Mouse (Mus musculus): ENCODE data around the gene Slc20a1.

The Slc20a1 gene

DNA sequence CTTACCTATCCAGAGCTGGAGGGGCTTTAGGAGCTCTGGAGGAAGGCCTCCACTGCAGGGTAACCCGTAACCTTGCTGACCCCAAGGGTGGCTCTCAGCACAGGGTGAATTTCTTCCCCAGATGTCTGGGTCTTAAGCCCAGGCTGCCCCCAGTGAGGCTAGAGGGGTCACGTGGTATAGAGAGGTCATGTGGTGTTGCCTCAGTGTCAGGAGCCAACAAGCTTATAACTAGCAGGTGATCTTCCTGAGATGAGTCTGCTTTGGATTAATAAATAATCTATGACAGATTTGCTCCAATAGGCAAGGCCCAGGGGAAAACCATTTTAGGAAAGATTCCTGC is 55.0 kb downstream of the Slc20a1 start:
- DNase-seq (ENCODE audit: low spot score): no peak

DNA sequence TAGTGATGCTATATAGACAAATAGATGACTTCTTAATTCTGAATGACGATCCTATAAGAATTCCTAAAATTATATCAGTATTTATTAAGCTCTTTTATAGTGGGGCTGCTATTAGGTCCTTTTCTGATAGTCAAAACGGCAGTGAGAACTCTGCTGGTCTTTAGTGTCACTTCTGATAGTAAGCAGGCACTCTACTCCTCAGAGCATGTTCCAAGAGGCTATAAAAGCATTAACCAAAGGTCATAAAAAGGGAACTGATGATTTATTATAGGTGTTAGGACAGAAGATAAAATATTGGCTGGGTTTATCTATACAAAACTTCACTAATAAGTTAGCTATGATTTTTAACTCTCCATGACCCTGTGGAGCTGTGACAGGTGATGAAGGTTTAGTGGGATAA is 55.5 kb downstream of the Slc20a1 start:
- no peak for DNase-seq (ENCODE audit: low spot score)

DNA sequence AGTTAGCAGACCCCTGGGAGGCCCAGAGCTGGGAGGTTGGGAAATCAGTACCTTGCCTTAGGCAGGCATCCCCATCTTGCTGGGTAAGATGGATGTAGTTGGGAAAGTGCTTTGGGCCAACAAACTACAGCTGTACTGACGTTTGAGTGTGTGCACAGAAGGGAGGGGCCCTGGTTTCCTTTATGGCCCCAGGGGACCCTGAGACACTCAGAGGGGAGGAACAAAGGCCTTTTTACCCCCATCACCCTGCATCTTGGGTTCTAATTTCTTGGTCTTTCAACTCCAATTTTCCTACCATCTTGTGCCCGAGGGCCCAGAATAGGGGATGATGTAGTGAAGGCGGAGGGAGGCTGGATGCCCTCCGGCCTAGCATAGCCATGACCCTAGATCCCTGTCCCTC is 57.4 kb downstream of the Slc20a1 start:
- DNase-seq (ENCODE audit: low spot score): no peak

DNA sequence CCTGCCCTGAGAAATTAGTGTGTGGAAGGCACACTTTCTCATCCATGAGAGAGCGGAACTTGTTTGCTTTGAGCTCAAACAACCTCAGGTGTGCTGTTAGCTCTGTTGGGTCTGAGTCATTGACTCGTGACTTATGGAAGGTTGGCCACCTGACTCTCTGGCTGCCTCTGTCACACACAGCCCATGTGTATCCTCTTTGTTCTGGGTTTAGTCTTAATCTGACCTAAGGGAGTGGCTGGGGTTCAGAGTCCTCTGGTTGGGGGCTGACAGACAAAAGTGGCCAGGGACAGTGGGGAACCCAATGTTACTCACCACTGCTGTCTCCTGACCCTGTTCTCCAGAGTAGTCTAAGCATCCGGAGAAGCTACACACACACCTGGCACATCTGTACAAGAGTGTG is 59.5 kb downstream of the Slc20a1 start:
- no peak for DNase-seq (ENCODE audit: low spot score)

DNA sequence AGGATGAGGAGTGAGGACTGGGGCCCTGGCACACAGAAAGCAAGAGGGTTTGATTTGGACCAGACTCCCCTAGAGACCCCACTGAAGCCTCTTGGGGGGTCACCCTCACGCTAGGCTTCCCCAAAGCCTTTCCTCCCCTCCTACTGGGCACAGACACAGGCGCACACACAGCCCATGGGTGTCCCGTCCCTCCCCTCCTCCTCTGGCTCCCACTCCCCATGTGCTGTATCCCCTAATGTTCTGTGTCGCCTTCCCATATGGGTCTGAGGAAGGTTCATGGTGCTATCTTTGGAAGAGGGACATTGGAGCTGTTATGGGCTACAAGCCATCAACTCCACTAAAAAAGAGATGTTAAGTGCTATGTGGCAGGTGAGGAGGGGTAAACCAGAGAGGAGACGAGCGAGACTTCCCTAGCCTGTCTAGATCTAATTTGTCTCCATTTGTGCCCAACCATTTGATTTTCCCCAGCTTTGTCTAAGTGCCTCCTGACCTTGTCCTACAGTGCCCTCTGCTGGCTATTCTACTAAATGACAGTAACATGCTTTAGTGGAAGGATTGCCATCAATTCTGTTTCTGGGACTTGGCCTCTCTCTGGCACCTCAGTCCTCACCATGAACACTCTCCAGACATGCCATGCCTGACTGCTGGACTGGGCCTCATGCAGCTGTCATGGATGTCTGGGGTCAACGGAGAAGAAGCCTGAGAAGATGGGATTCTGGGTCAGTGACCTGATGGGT is 60.1 kb downstream of the Slc20a1 start:
- peak; percentile 65 for DNase-seq (ENCODE audit: low spot score)

DNA sequence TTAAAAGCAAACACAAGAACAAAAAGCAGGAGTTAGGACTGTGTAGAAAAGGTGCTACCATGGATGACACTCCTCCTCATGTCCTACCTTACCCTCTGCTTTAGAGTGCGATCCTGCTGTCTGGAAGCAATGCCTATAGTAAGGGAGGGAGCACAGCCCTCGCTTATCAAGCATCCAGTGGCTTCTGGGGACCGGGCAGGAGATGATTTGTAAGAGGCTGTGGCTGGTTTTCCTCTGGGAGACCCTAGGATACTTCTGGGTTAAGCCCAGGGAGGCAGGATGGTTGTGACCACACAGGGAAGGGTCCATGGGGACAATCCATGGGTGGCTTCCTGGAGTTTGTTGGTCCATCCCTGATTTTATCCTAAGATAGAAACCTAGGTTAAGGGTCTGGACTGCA is 62.1 kb downstream of the Slc20a1 start:
- DNase-seq (ENCODE audit: low spot score): no peak

All from testis, postnatal 10 days (tissue).